Mouse (Mus musculus): ENCODE measurements at regions not wholly inside any gene's neighbourhood (a gene's known extent, or its start where the extent isn't known, plus 50 kb on each side); places are given as distances from the start of the nearest gene placed in this dataset.

GRCm38 (mm10) chr3:37914136-37914535 is 189.8 kb upstream of the Gm5148 start:
- Histone ChIP-seq H3K4me2 (replicated peaks; ENCODE audit: low read depth, low read length) (no peak overlapping the region), H3K4me3 (ENCODE audit: low read depth, low read length) (no peak overlapping the region), H3K27me3 (replicated peaks; ENCODE audit: insufficient read depth, low read length) (no peaks in the 10 kb centered on the region), H3K9ac (replicated peaks; ENCODE audit: low read depth) (no peak overlapping the region), H3K36me3 (ENCODE audit: insufficient read depth, low read length) (no peaks in the 10 kb centered on the region), H3K9me3 (ENCODE audit: low read length) (no peaks in the 10 kb centered on the region), H3K4me1 (ENCODE audit: insufficient read depth, low read depth, low read length) (0 out of 2 replicates have a peak, but pooled peaks cover 3% of the 10 kb centered on the region), H3K27ac (ENCODE audit: low read length) (no peak overlapping the region)
- ATAC-seq = no peak
- no peak for TF ChIP-seq CTCF (IDR thresholded peaks at IDR 0.05)
- TF ChIP-seq EP300 (IDR thresholded peaks at IDR 0.05) = no peak
- no peak for DNase-seq (ENCODE audit: low spot score)
- 98% methylated on average over 2 of the region's 2 CpGs for WGBS

GRCm38 (mm10) chr3:37909821-37910220 is 185.5 kb upstream of the Gm5148 start:
- Histone ChIP-seq H3K9ac (replicated peaks; ENCODE audit: low read depth) (no peak overlapping the region), H3K4me2 (replicated peaks; ENCODE audit: low read depth, low read length) (no peak overlapping the region), H3K4me3 (ENCODE audit: low read depth, low read length) (no peak overlapping the region), H3K4me1 (ENCODE audit: insufficient read depth, low read depth, low read length) (peaks cover 11% of the 10 kb centered on the region; the same call in 1 of the 2 replicates), H3K9me3 (ENCODE audit: low read length) (no peaks in the 10 kb centered on the region), H3K27ac (ENCODE audit: low read length) (no peak overlapping the region), H3K36me3 (ENCODE audit: insufficient read depth, low read length) (no peaks in the 10 kb centered on the region), H3K27me3 (replicated peaks; ENCODE audit: insufficient read depth, low read length) (no peaks in the 10 kb centered on the region)
- DNase-seq (ENCODE audit: low spot score) (no peak), ATAC-seq (no peak)
- 97% methylated on average over 4 of the region's 4 CpGs for WGBS
- TF ChIP-seq CTCF (IDR thresholded peaks at IDR 0.05) (no peak), EP300 (IDR thresholded peaks at IDR 0.05) (no peak)

- no peaks in the 10 kb centered on the region for H3K9me3 ChIP-seq (ENCODE audit: low read length)
- TF ChIP-seq CTCF (IDR thresholded peaks at IDR 0.05) (no peak), EP300 (IDR thresholded peaks at IDR 0.05) (no peak)
- 71% methylated on average over 2 of the region's 2 CpGs for WGBS
- no peak for ATAC-seq
- no peaks in the 10 kb centered on the region for H3K27me3 ChIP-seq (replicated peaks; ENCODE audit: insufficient read depth, low read length)
- H3K4me2 ChIP-seq (replicated peaks; ENCODE audit: low read depth, low read length) = no peak overlapping the region
- peaks cover 11% of the 10 kb centered on the region; the same call in 1 of the 2 replicates for H3K4me1 ChIP-seq (ENCODE audit: insufficient read depth, low read depth, low read length)
- H3K4me3 ChIP-seq (ENCODE audit: low read depth, low read length) = no peak overlapping the region
- no peak overlapping the region for H3K27ac ChIP-seq (ENCODE audit: low read length)
- no peak overlapping the region for H3K9ac ChIP-seq (replicated peaks; ENCODE audit: low read depth)
- no peaks in the 10 kb centered on the region for H3K36me3 ChIP-seq (ENCODE audit: insufficient read depth, low read length)
- no peak for DNase-seq (ENCODE audit: low spot score)
Observed at GRCm38 (mm10) chr3:37909008-37909407, 184.7 kb upstream of the Gm5148 start.

GRCm38 (mm10) chr3:37908456-37908855 is 184.2 kb upstream of the Gm5148 start:
- 58% methylated on average over 6 of the region's 6 CpGs for WGBS
- ATAC-seq (no peak), DNase-seq (ENCODE audit: low spot score) (no peak)
- TF ChIP-seq EP300 (IDR thresholded peaks at IDR 0.05) (no peak), CTCF (IDR thresholded peaks at IDR 0.05) (no peak)
- Histone ChIP-seq H3K27me3 (replicated peaks; ENCODE audit: insufficient read depth, low read length) (no peaks in the 10 kb centered on the region), H3K4me3 (ENCODE audit: low read depth, low read length) (no peak overlapping the region), H3K4me2 (replicated peaks; ENCODE audit: low read depth, low read length) (no peak overlapping the region), H3K4me1 (ENCODE audit: insufficient read depth, low read depth, low read length) (peaks cover 11% of the 10 kb centered on the region; the same call in 1 of the 2 replicates), H3K36me3 (ENCODE audit: insufficient read depth, low read length) (no peaks in the 10 kb centered on the region), H3K9ac (replicated peaks; ENCODE audit: low read depth) (no peak overlapping the region), H3K27ac (ENCODE audit: low read length) (no peak overlapping the region), H3K9me3 (ENCODE audit: low read length) (no peaks in the 10 kb centered on the region)

GRCm38 (mm10) chr3:37907432-37908088 is 183.3 kb upstream of the Gm5148 start:
- Histone ChIP-seq H3K27ac (ENCODE audit: low read length) (peak overlapping the region; percentile 62), H3K4me2 (replicated peaks; ENCODE audit: low read depth, low read length) (no peak overlapping the region), H3K9me3 (ENCODE audit: low read length) (no peaks in the 10 kb centered on the region), H3K4me3 (ENCODE audit: low read depth, low read length) (no peak overlapping the region), H3K4me1 (ENCODE audit: insufficient read depth, low read depth, low read length) (peaks cover 11% of the 10 kb centered on the region; the same call in 1 of the 2 replicates), H3K9ac (replicated peaks; ENCODE audit: low read depth) (no peak overlapping the region), H3K27me3 (replicated peaks; ENCODE audit: insufficient read depth, low read length) (no peaks in the 10 kb centered on the region), H3K36me3 (ENCODE audit: insufficient read depth, low read length) (no peaks in the 10 kb centered on the region)
- TF ChIP-seq EP300 (IDR thresholded peaks at IDR 0.05) = peak; percentile 77
- TF ChIP-seq CTCF (IDR thresholded peaks at IDR 0.05) = no peak
- ATAC-seq = peak; percentile 92
- 3% methylated on average over 14 of the region's 14 CpGs for WGBS
- DNase-seq (ENCODE audit: low spot score) = peak; percentile 72

- Histone ChIP-seq H3K4me3 (ENCODE audit: low read depth, low read length) (no peak overlapping the region), H3K9ac (replicated peaks; ENCODE audit: low read depth) (no peak overlapping the region)
Observed at GRCm38 (mm10) chr3:37906806-37907251, 182.5 kb upstream of the Gm5148 start.

More at GRCm38 (mm10) chr3:37906806-37907251, 182.5 kb upstream of the Gm5148 start:
- TF ChIP-seq EP300 (IDR thresholded peaks at IDR 0.05) (no peak), CTCF (IDR thresholded peaks at IDR 0.05) (no peak)
- H3K27me3 ChIP-seq (replicated peaks; ENCODE audit: insufficient read depth, low read length) = no peaks in the 10 kb centered on the region
- ATAC-seq (peak; percentile 18), DNase-seq (ENCODE audit: low spot score) (peak; percentile 20)
- peaks cover 11% of the 10 kb centered on the region; the same call in 1 of the 2 replicates for H3K4me1 ChIP-seq (ENCODE audit: insufficient read depth, low read depth, low read length)
- whole genome bisulfite sequencing = 16% methylated on average over 5 of the region's 5 CpGs
- no peaks in the 10 kb centered on the region for H3K36me3 ChIP-seq (ENCODE audit: insufficient read depth, low read length)
- H3K4me2 ChIP-seq (replicated peaks; ENCODE audit: low read depth, low read length) = no peak overlapping the region
- peak overlapping the region; percentile 62; the same call in 1 of the 2 replicates for H3K27ac ChIP-seq (ENCODE audit: low read length)
- no peaks in the 10 kb centered on the region for H3K9me3 ChIP-seq (ENCODE audit: low read length)
